Mouse (Mus musculus) intestine, embryonic 14.5 days (tissue): Measurements from ENCODE around the gene Tctn1. TPM values are rescaled to one million over a fixed set of nuclear protein-coding genes. Genes with fewer than 3 reads are reported as not detected.

ENCODE experiments used
- ATAC-seq: fragments of 200-750 bp; cut with Nextera tagmentation; replicated peaks from 2 replicates; pipeline ENCODE4 v1.8.0; 2017; ENCODE audit warnings: low read depth, moderate number of reproducible peaks, moderate TSS enrichment, moderate library complexity; ENCODE audit not compliant: low FRiP score, low TSS enrichment
- DNase-seq: peaks from one replicate; pipeline ENCODE4 v3.0.0-alpha.2; 2018; ENCODE audit warnings: low spot score
- H3K27ac ChIP-seq: fragments of 300-500 bp; sonication (generic); 2 replicates; pipeline ENCODE4 v1.5.1; 2014; ENCODE audit warnings: low read depth, mild to moderate bottlenecking, control low read depth
- H3K27me3 ChIP-seq: fragments of 300-500 bp; sonication (generic); replicated peaks from 2 replicates; pipeline ENCODE4 v1.6.1; 2014; ENCODE audit warnings: low read length, control low read depth; ENCODE audit not compliant: control insufficient read depth, insufficient read depth
- H3K36me3 ChIP-seq: fragments of 300-500 bp; sonication (generic); 2 replicates; pipeline ENCODE4 v1.6.1; 2014; ENCODE audit warnings: low read length, control low read depth; ENCODE audit not compliant: control insufficient read depth, insufficient read depth
- H3K4me1 ChIP-seq: fragments of 300-500 bp; sonication (generic); replicated peaks from 2 replicates; pipeline ENCODE4 v1.6.1; 2014; ENCODE audit warnings: low read length, control low read depth, mixed read lengths; ENCODE audit not compliant: control insufficient read depth, insufficient read depth
- H3K4me2 ChIP-seq: fragments of 300-500 bp; sonication (generic); 2 replicates; pipeline ENCODE4 v1.6.1; 2014; ENCODE audit warnings: low read length
- H3K4me3 ChIP-seq: fragments of 300-500 bp; sonication (generic); 2 replicates; pipeline ENCODE4 v1.5.1; 2014; ENCODE audit warnings: low read depth, low read length, control low read depth, mixed read lengths
- H3K9ac ChIP-seq: fragments of 300-500 bp; sonication (generic); 2 replicates; pipeline ENCODE4 v1.6.1; 2014; ENCODE audit warnings: mild to moderate bottlenecking, low read length
- H3K9me3 ChIP-seq: fragments of 300-500 bp; sonication (generic); 2 replicates; pipeline ENCODE4 v1.6.1; 2016; ENCODE audit warnings: low read length, control low read depth; ENCODE audit not compliant: control insufficient read depth
- WGBS: fragments of 180-500 bp; shearing (Covaris S2); extraction: QIAGEN DNeasy Blood & Tissue Kit; methylation state at CpG from one replicate; pipeline ENCODE4 v1.1.7; 2014; 5-methylcytosine and 5-hydroxymethylcytosine counted together
- polyA plus RNA-seq: library from polyadenylated mRNA; unstranded; fragments of >200 nt; fragmentation: Nextera tagmentation; extraction: Ambion mirVana; gene quantifications from 2 replicates; pipeline ENCODE4 v1.2.1, GENCODE M21; 2014

Tctn1 gene
- polyA plus RNA-seq, 1 experiment from 2014 or later: 4.2 TPM

DNA sequence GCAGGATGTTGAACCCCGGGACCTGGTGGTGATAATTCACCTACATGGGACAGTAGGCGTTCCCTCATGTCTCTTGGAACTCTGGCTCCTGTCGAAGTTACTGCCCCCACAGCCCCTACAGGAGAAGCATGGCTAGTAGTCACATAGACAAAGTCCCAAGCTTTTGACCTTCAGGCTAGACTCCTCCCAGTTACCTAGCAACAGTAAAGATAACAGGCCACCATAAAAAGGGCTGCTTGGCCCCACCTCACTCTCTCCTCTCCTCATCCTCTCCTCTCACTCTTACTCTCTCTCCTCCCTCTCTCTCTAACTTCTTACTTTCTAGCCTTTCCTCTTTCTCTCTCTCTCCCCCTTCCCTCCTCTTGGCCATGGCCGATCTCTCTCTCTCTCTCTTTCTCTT, 63.4 kb downstream of the Tctn1 start:
- no peak for DNase-seq
- no peak for ATAC-seq
- H3K9ac ChIP-seq: no peak overlapping the region
- H3K4me2 ChIP-seq: no peak overlapping the region
- WGBS: 79% methylated on average over 4 of the region's 4 CpGs
- H3K27ac ChIP-seq: no peak overlapping the region
- no peaks in the 10 kb centered on the region for H3K4me1 ChIP-seq
- H3K36me3 ChIP-seq: no peaks in the 10 kb centered on the region
- no peaks in the 10 kb centered on the region for H3K9me3 ChIP-seq
- H3K4me3 ChIP-seq: no peak overlapping the region
- H3K27me3 ChIP-seq: no peaks in the 10 kb centered on the region

DNA sequence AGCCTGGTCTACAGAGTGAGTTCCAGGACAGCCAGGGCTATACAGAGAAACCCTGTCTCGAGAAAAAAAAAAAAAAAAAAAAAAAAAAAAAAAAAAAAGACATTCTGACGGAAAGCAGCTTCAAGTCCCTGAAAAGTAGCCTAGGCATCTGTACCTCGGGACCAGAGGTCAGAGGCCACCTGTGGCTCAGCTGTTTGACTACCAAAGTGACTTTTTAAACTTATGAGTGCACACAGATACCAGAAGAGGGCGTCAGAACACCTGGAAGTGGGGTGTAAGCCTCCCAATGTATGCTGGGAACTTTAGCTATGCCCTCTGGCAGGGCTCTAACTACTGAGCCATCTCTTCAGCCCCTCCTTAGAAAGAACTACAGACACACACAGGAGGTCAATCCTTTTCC, 71.9 kb downstream of the Tctn1 start:
- WGBS: 48% methylated on average over 3 of the region's 4 CpGs

GRCm38 (mm10) chr5:122191269-122192063, 72.8 kb downstream of the Tctn1 start:
- no peaks in the 10 kb centered on the region for H3K9me3 ChIP-seq
- no peaks in the 10 kb centered on the region for H3K27me3 ChIP-seq
- no peak overlapping the region for H3K4me2 ChIP-seq
- 59% methylated on average over 12 of the region's 12 CpGs for WGBS
- H3K4me3 ChIP-seq: no peak overlapping the region
- H3K27ac ChIP-seq: no peak overlapping the region
- ATAC-seq (no peak), DNase-seq (no peak)
- no peak overlapping the region for H3K9ac ChIP-seq
- no peaks in the 10 kb centered on the region for H3K36me3 ChIP-seq
- no peaks in the 10 kb centered on the region for H3K4me1 ChIP-seq

More for the DNA sequence above, 71.9 kb downstream of the Tctn1 start:
- H3K4me3 ChIP-seq: no peak overlapping the region
- H3K27me3 ChIP-seq: no peaks in the 10 kb centered on the region
- H3K27ac ChIP-seq: no peak overlapping the region
- DNase-seq (no peak), ATAC-seq (no peak)
- no peaks in the 10 kb centered on the region for H3K9me3 ChIP-seq
- no peak overlapping the region for H3K4me2 ChIP-seq
- H3K36me3 ChIP-seq: no peaks in the 10 kb centered on the region
- H3K4me1 ChIP-seq: no peaks in the 10 kb centered on the region
- H3K9ac ChIP-seq: no peak overlapping the region

DNA sequence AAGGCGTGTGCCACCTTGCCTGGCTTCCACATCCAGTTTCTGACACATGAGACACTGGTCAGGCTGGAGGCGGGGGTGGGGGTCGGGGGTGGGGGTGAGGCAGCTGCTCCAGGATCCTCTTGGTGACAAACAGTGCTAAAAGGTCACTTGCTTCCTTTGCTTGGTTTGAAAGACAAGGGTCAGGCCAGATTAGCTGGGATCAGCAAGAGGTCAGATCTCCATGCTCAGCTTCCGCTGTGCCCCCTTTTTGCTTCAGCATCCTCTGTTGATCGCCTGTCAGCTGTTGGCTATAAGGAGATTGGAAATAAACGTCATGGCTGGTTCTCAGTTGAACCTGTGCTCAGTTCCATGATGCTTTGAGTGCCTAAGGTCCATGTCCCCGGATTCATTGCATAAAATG, 73.8 kb downstream of the Tctn1 start:
- Histone ChIP-seq H3K4me2 (no peak overlapping the region), H3K36me3 (no peaks in the 10 kb centered on the region), H3K4me3 (no peak overlapping the region), H3K27me3 (no peaks in the 10 kb centered on the region), H3K27ac (no peak overlapping the region), H3K9ac (no peak overlapping the region), H3K4me1 (no peaks in the 10 kb centered on the region), H3K9me3 (no peaks in the 10 kb centered on the region)
- DNase-seq (no peak), ATAC-seq (no peak)
- WGBS: 64% methylated on average over 7 of the region's 7 CpGs

DNA sequence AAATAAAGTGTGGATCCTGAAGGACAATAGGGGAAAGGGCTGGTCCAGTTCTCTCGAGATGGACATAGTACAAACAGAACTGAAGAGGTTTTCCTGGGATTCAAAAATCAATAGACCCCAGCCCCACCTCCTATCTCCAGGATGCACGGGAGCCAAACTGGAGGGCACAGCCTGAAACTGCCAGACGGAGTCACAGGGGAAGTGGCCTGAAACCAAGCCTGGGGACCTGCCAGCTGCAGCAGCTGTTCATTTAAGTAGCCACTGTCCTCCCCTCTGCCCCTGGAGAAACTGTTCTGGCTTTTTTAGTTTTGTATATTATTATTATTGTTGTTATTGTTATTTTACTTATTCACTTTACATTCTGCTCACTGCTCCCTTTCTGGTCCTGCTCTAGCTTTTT, 75.1 kb downstream of the Tctn1 start:
- Histone ChIP-seq H3K27ac (no peak overlapping the region), H3K4me3 (no peak overlapping the region), H3K4me2 (no peak overlapping the region), H3K36me3 (no peaks in the 10 kb centered on the region), H3K27me3 (no peaks in the 10 kb centered on the region), H3K9ac (no peak overlapping the region), H3K9me3 (no peaks in the 10 kb centered on the region), H3K4me1 (no peaks in the 10 kb centered on the region)
- no peak for ATAC-seq
- WGBS: 45% methylated on average over 3 of the region's 3 CpGs
- no peak for DNase-seq

Other genes with a start within 250 kb of the Tctn1 start
- 13.2 and 14.6 TPM in 2 replicates for gene Cux2, start 214.4 kb downstream of the Tctn1 start, polyA plus RNA-seq
- gene Myl2, start 163.5 kb downstream of the Tctn1 start, polyA plus RNA-seq: not detected in 2 replicates
- gene Ccdc63, start 123.6 kb downstream of the Tctn1 start, polyA plus RNA-seq: 0.32 TPM in 1 of 2 replicates, not detected in the other
- gene Ppp1cc, start 106.2 kb downstream of the Tctn1 start, polyA plus RNA-seq: 259 and 270 TPM in 2 replicates
- gene Hvcn1, start 57.7 kb downstream of the Tctn1 start, polyA plus RNA-seq: 4.7 and 6.7 TPM in 2 replicates
- 10.2 and 10.8 TPM in 2 replicates for gene Pptc7, start 19.9 kb upstream of the Tctn1 start, polyA plus RNA-seq
- 10.7 and 11.3 TPM in 2 replicates for gene Rad9b, start 89.8 kb upstream of the Tctn1 start, polyA plus RNA-seq
- 243 and 254 TPM in 2 replicates for gene Vps29, start 89.9 kb upstream of the Tctn1 start, polyA plus RNA-seq
- 66.5 and 67.9 TPM in 2 replicates for gene Gpn3, start 107.4 kb upstream of the Tctn1 start, polyA plus RNA-seq
- 61.2 and 68.4 TPM in 2 replicates for gene Fam216a, start 107.9 kb upstream of the Tctn1 start, polyA plus RNA-seq
- gene Arpc3, start 127.4 kb upstream of the Tctn1 start, polyA plus RNA-seq: 39.3 and 44.0 TPM in 2 replicates
- gene Anapc7, start 157.2 kb upstream of the Tctn1 start, polyA plus RNA-seq: 24.1 and 28.1 TPM in 2 replicates
- 39.6 and 43.4 TPM in 2 replicates for gene Atp2a2, start 237.8 kb upstream of the Tctn1 start, polyA plus RNA-seq